In the genomic region with DNA sequence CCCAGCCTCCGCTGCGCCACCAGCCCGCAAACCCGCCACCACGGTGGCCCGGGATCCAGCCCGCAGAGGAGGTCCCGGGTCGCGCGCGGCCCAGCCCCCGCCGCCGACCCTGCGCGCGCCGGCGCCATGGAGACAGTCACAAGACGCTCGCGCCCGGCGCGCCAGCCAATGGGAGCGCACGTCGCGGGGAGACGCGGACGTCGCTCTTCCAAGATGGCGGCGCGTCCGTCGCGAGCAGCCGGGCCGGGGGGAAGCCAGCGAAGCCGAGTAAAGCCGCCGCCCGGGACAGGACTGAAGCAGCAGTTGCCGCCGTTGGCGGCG, we compare ENCODE assay signal across 8 mouse cellular contexts. TPM values are rescaled to one million over a fixed set of nuclear protein-coding genes. Genes with fewer than 3 reads are reported as not detected.
A peak's percentile ranks its signal among the peaks of the same experiment; 100 is the strongest.
DNase-seq lines count a peak whose midpoint lies in the region; ATAC-seq and TF ChIP-seq lines count a peak whose summit lies in the region.

A gene (plus strand): TSS at position 188 of the 321 bp plus-strand sequence.

- ATAC-seq in forebrain, embryonic 15.5 days (replicated peaks): peak; percentile 99
- ATAC-seq in neural tube, embryonic 15.5 days (ENCODE audit: low FRiP score): peak; percentile 99

- no peaks in the 10 kb centered on the region for H3K27me3 ChIP-seq in forebrain, embryonic 15.5 days
- H3K27me3 ChIP-seq in neural tube, embryonic 15.5 days (replicated peaks): peaks cover 5% of the 10 kb centered on the region; the same call in 1 of the 2 replicates

- intact Hi-C loops in heart, postnatal 25 days (cut with DNase I): loop anchor here (5.0 kb wide), 1 partner anchor 65 kb away; no protein-coding TSS in a partner anchor

- WGBS in forebrain, embryonic 15.5 days: under 1% methylated on average over 44 of the region's 51 CpGs
- WGBS in lung, adult 2 months: under 1% methylated on average over 51 of the region's 51 CpGs
- WGBS in neural tube, embryonic 15.5 days: 0% methylated on average over 51 of the region's 51 CpGs

- no peaks in the 10 kb centered on the region for H3K36me3 ChIP-seq in ES-E14 (ENCODE audit: control insufficient read depth, insufficient read depth, low read length, poor library complexity, severe bottlenecking)
- H3K36me3 ChIP-seq in forebrain, embryonic 15.5 days: no peaks in the 10 kb centered on the region
- no peaks in the 10 kb centered on the region for H3K36me3 ChIP-seq in neural tube, embryonic 15.5 days

- peak within 1 kb of the TSS; percentile 77 for H3K4me2 ChIP-seq in forebrain, embryonic 15.5 days (replicated peaks)
- peak within 1 kb of the TSS; percentile 80 for H3K4me2 ChIP-seq in neural tube, embryonic 15.5 days

- peak; percentile 68 for DNase-seq in ES-E14 (ENCODE audit: low read depth, low spot score)
- DNase-seq in cerebellum, adult 11 months: peak; percentile 85
- peak; percentile 81 for DNase-seq in heart, postnatal 25 days (ENCODE audit: low spot score)
- DNase-seq in layer of hippocampus, adult 2 months (ENCODE audit: low spot score in 2 of 2): peak; percentile 84 to 90
- DNase-seq in lung, adult 2 months: no peak
- DNase-seq in testis, postnatal 14 days (ENCODE audit: low spot score): peak; percentile 91

- in situ Hi-C loops in ES-E14 (cut with MboI; ENCODE audit: low sequenced_read_pairs in 2 of 2, unreplicated experiment in 2 of 2): no loop called here

- H3K4me1 ChIP-seq in ES-E14 (ENCODE audit: control insufficient read depth in 2 of 2, insufficient read depth in 2 of 2, low read length in 2 of 2, poor library complexity in 1 of 2): peaks cover 0 to 6% of the 10 kb centered on the region in 2 experiments; a peak in 1 of 4 replicates
- peaks cover 25% of the 10 kb centered on the region for H3K4me1 ChIP-seq in forebrain, embryonic 15.5 days
- peaks cover 16% of the 10 kb centered on the region for H3K4me1 ChIP-seq in lung, adult 2 months (ENCODE audit: control insufficient read depth, insufficient read depth, low read length)
- H3K4me1 ChIP-seq in neural tube, embryonic 15.5 days: peaks cover 24% of the 10 kb centered on the region

- no peaks in the 10 kb centered on the region for H3K9me3 ChIP-seq in ES-E14 (ENCODE audit: control insufficient read depth, insufficient read depth, low read depth, low read length)
- H3K9me3 ChIP-seq in forebrain, embryonic 15.5 days: no peaks in the 10 kb centered on the region
- H3K9me3 ChIP-seq in neural tube, embryonic 15.5 days (replicated peaks): no peaks in the 10 kb centered on the region

- peak within 1 kb of the TSS; percentile 98 for H3K9ac ChIP-seq in ES-E14 (ENCODE audit: insufficient read depth, low read depth, low read length, poor library complexity, severe bottlenecking)
- peak within 1 kb of the TSS; percentile 95 for H3K9ac ChIP-seq in forebrain, embryonic 15.5 days (replicated peaks)
- peak within 1 kb of the TSS; percentile 90 for H3K9ac ChIP-seq in neural tube, embryonic 15.5 days (replicated peaks)

- no peak for TF ChIP-seq CTCF in layer of hippocampus, adult 2 months (conservative IDR thresholded peaks at IDR 0.05)
- TF ChIP-seq CTCF in lung, adult 2 months (IDR thresholded peaks at IDR 0.05; ENCODE audit: insufficient read depth, low read length): no peak

- H3K27ac ChIP-seq in ES-E14 (ENCODE audit: insufficient read depth, low read depth, low read length, poor library complexity, severe bottlenecking): peak within 1 kb of the TSS; percentile 73; the same call in 1 of the 2 replicates
- H3K27ac ChIP-seq in forebrain, embryonic 15.5 days (replicated peaks): peak within 1 kb of the TSS; percentile 97
- peak within 1 kb of the TSS; percentile 98 for H3K27ac ChIP-seq in layer of hippocampus, adult 2 months
- H3K27ac ChIP-seq in neural tube, embryonic 15.5 days (replicated peaks): peak within 1 kb of the TSS; percentile 95

- 0 out of 2 replicates have a peak, but pooled peaks have one; percentile 57 for TF ChIP-seq POLR2A in lung, adult 2 months (IDR thresholded peaks at IDR 0.05; ENCODE audit: borderline replicate concordance, extremely low read depth, low read depth, low read length)

- peak within 1 kb of the TSS; percentile 95 to 99 for H3K4me3 ChIP-seq in ES-E14 (ENCODE audit: insufficient read depth in 1 of 2, low read depth in 1 of 2, low read length in 2 of 2, poor library complexity in 1 of 2, severe bottlenecking in 1 of 2)
- H3K4me3 ChIP-seq in forebrain, embryonic 15.5 days: peak within 1 kb of the TSS; percentile 93
- peak within 1 kb of the TSS; percentile 86 for H3K4me3 ChIP-seq in layer of hippocampus, adult 2 months
- peak within 1 kb of the TSS; percentile 97 for H3K4me3 ChIP-seq in lung, adult 2 months (replicated peaks; ENCODE audit: extremely low read depth, low read depth, low read length)
- H3K4me3 ChIP-seq in neural tube, embryonic 15.5 days (replicated peaks): peak within 1 kb of the TSS; percentile 94

TF ChIP-seq in ES-E14, 5 proteins besides CTCF, POLR2A, EP300 and RAD21:
- TF ChIP-seq HCFC1 (IDR thresholded peaks at IDR 0.05; ENCODE audit: borderline replicate concordance, insufficient read depth, low read length) (peak; percentile 62; the same call in 1 of the 2 replicates), MAFK (IDR thresholded peaks at IDR 0.05; ENCODE audit: insufficient read depth, low read depth, low read length) (no peak)

RNA-seq across cellular contexts. Expression of the gene that starts here (rescaled TPM):
- total RNA-seq in ES-E14 (2012; rRNA removed): 12.9 and 13.6 TPM in 2 replicates
- polyA plus RNA-seq in forebrain, embryonic 15.5 days (2015; fragmentation: Nextera tagmentation; extraction: Ambion mirVana): 29.8 and 32.1 TPM in 2 replicates
- 10 to 100 TPM; 57.3 to 61.4 TPM for total RNA-seq in heart, postnatal 25 days (2021)
- total RNA-seq in layer of hippocampus, adult 2 months (2021): 10 to 100 TPM; 62.0 to 62.1 TPM
- polyA plus RNA-seq in lung, adult 2 months (2012; rRNA removed): 6.6 and 9.4 TPM in 2 replicates
- 26.5 and 29.8 TPM in 2 replicates for polyA plus RNA-seq in neural tube, embryonic 15.5 days (2015; fragmentation: Nextera tagmentation; extraction: Ambion mirVana)
